Mouse (Mus musculus): Measurements from ENCODE around the gene Myom1. TPM values are rescaled to one million over a fixed set of nuclear protein-coding genes. Genes with fewer than 3 reads are reported as not detected.
"Not testable (repeated sequence)": the region's sequence is repeated elsewhere in the genome, so short reads cannot be mapped to it uniquely, and the experiment has no call there.

The Myom1 gene
- polyA plus RNA-seq (2015; fragmentation: Nextera tagmentation; extraction: Ambion mirVana): 1.2 and 1.3 TPM in 2 replicates

GRCm38 (mm10) chr17:71002081-71002743 is at the start of gene Myom1:
Myom1 (plus strand) TSS chr17:71002633.
- peak within 1 kb of the TSS; percentile 80 for H3K9ac ChIP-seq (replicated peaks)
- peak within 1 kb of the TSS; percentile 96 for H3K27ac ChIP-seq
- H3K4me2 ChIP-seq (replicated peaks): peak within 1 kb of the TSS; percentile 87
- no peaks in the 10 kb centered on the region for H3K27me3 ChIP-seq
- peak; percentile 96 for ATAC-seq
- no peaks in the 10 kb centered on the region for H3K36me3 ChIP-seq
- H3K9me3 ChIP-seq: no peaks in the 10 kb centered on the region
- under 1% methylated on average over 65 of the region's 65 CpGs for WGBS
- H3K4me3 ChIP-seq (replicated peaks): peak within 1 kb of the TSS; percentile 89
- H3K4me1 ChIP-seq (replicated peaks): peaks cover 19% of the 10 kb centered on the region

DNA sequence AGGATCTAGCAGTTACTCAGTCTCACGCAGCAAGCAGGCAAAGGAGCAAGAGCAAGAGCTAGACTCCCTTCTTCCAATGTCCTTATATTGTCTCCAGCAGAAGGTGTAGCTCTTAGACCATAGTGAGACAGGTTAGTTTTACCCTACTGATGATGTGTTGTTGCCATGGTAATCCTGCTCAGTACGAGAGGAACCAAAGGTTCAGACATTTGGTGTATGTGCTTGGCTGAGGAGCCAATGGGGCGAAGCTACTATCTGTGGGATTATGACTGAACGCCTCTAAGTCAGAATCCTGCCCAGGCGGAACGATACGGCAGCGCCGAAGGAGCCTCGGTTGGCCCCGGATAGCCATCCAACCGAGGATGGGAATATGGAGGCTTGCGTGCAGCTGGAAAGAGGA is 38.9 kb upstream of the Myom1 start:
- H3K4me1 ChIP-seq (replicated peaks); H3K27me3 ChIP-seq; H3K27ac ChIP-seq; H3K4me2 ChIP-seq (replicated peaks); H3K36me3 ChIP-seq; H3K9me3 ChIP-seq; H3K9ac ChIP-seq (replicated peaks); H3K4me3 ChIP-seq (replicated peaks): not testable (repeated sequence)
- ATAC-seq: peak; percentile 100
- WGBS: 69% methylated on average over 13 of the region's 13 CpGs

DNA sequence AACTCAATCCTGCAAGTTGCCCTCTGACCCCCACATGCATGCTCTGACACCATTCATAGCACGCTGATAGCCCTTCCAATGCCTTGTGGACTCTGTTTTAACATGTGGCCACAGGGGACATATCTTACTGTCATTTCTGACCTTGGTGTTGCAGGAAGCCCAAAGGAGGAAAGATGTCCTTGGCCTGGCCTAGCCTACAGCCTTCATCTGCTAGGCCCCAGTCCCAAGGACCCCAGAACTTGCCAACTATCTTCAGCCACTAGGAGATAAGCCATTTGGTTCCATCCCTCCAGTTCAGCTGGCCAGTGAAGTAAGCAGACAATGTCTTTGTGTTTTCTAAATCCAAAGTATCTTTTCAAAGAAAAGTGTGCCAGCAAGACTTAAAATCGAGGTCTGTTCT is 37.2 kb upstream of the Myom1 start:
- Histone ChIP-seq H3K4me2 (replicated peaks) (no peak overlapping the region), H3K36me3 (no peaks in the 10 kb centered on the region), H3K27ac (no peak overlapping the region), H3K4me3 (replicated peaks) (no peak overlapping the region), H3K4me1 (replicated peaks) (peaks cover 6% of the 10 kb centered on the region; the same call in 1 of the 2 replicates), H3K27me3 (peaks cover 4% of the 10 kb centered on the region), H3K9me3 (no peaks in the 10 kb centered on the region), H3K9ac (replicated peaks) (no peak overlapping the region)
- whole genome bisulfite sequencing: 76% methylated on average over 2 of the region's 2 CpGs
- no peak for ATAC-seq

DNA sequence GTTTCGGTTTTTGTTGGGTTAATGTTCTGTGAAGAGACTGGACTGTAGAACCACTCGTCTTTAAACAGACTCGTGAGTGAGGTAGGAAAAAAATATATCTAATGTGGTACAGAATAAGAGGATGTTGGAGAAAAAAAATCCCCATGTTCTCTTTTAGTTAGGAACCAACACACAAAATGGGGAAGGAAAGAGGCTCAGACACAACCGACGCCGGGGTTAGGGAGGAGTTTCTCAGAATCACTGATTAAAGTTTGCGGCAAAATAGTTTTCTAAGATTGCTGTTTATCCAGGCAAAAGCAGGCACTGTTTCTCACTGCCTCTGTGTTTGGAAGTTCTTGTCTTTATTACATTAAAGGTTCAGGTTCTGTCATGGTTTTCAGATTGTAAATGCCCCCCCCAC is 36.3 kb upstream of the Myom1 start:
- Histone ChIP-seq H3K9me3 (no peaks in the 10 kb centered on the region), H3K27me3 (peaks cover 4% of the 10 kb centered on the region)
- 94% methylated on average over 7 of the region's 7 CpGs for WGBS

DNA sequence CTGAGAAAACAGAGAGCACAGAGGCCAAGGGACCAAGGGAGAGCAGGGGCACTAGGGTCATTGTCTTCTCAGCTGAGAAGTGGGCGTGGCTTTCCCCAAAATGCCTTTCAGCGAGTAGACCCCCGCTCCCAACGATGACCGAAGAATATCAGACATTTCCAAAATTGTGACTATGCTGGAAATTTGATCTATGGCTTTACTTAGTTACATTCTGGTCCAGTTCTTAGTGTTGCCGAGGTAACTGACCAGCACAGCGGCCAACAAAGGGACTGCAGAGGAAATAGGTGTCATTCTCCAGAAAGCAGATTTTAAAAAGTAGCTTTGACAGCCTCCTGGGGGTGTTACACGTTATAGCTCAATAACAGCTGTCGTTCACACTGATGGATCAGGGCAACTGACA is 35.2 kb upstream of the Myom1 start:
- 14% methylated on average over 9 of the region's 9 CpGs for WGBS
- H3K27ac ChIP-seq: no peak overlapping the region
- H3K4me1 ChIP-seq (replicated peaks): peaks cover 6% of the 10 kb centered on the region; the same call in 1 of the 2 replicates
- no peaks in the 10 kb centered on the region for H3K36me3 ChIP-seq
- no peak overlapping the region for H3K4me3 ChIP-seq (replicated peaks)
- peaks cover 4% of the 10 kb centered on the region for H3K27me3 ChIP-seq
- no peak for ATAC-seq
- H3K4me2 ChIP-seq (replicated peaks): no peak overlapping the region
- H3K9me3 ChIP-seq: no peaks in the 10 kb centered on the region
- no peak overlapping the region for H3K9ac ChIP-seq (replicated peaks)

More for the DNA sequence above, 36.3 kb upstream of the Myom1 start:
- Histone ChIP-seq H3K27ac (no peak overlapping the region), H3K36me3 (no peaks in the 10 kb centered on the region), H3K4me2 (replicated peaks) (no peak overlapping the region), H3K9ac (replicated peaks) (no peak overlapping the region), H3K4me1 (replicated peaks) (peaks cover 6% of the 10 kb centered on the region; the same call in 1 of the 2 replicates), H3K4me3 (replicated peaks) (no peak overlapping the region)
- ATAC-seq: no peak

- no peak overlapping the region for H3K4me3 ChIP-seq (replicated peaks)
- no peak overlapping the region for H3K4me2 ChIP-seq (replicated peaks)
- H3K27ac ChIP-seq: no peak overlapping the region
- 49% methylated on average over 12 of the region's 12 CpGs for WGBS
- H3K36me3 ChIP-seq: no peaks in the 10 kb centered on the region
- no peak for ATAC-seq
- H3K4me1 ChIP-seq (replicated peaks): peaks cover 6% of the 10 kb centered on the region; the same call in 1 of the 2 replicates
- no peak overlapping the region for H3K9ac ChIP-seq (replicated peaks)
- peaks cover 4% of the 10 kb centered on the region for H3K27me3 ChIP-seq
- H3K9me3 ChIP-seq: no peaks in the 10 kb centered on the region
Observed at GRCm38 (mm10) chr17:70967646-70968045, 34.8 kb upstream of the Myom1 start.

DNA sequence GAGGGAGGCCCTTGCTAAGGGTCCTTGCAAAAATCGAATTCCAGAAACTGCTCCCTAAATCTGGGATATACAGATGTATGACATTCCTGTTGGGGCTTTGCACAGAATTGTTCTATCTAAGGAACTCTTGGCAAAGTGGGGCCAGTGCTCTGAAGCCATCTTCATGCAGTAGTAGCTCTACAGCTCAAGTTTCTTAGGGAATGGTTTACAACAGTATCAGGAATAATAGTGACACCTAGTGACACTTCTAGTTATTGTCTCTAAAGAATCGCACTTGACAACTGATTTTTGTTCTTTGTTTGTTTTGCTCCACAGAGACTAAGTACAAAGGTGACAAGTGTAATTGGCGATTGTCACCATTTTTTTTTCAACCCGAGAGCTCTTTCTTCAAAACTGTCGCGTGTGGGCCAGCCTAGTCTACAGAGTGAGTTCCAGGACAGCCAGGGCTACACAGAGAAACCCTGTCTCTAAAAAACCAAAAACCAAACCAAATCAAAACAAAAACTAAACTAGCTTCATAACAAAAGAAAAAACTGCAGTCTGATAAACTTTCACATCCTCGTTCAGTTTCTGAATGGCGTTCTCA is 33.7 kb upstream of the Myom1 start:
- H3K4me2 ChIP-seq (replicated peaks): no peak overlapping the region
- no peak overlapping the region for H3K27ac ChIP-seq
- ATAC-seq: peak; percentile 56; the same call in 1 of the 2 replicates
- peaks cover 6% of the 10 kb centered on the region; the same call in 1 of the 2 replicates for H3K4me1 ChIP-seq (replicated peaks)
- no peaks in the 10 kb centered on the region for H3K9me3 ChIP-seq
- H3K4me3 ChIP-seq (replicated peaks): no peak overlapping the region
- H3K36me3 ChIP-seq: peaks cover 8% of the 10 kb centered on the region
- 34% methylated on average over 8 of the region's 8 CpGs for WGBS
- no peak overlapping the region for H3K9ac ChIP-seq (replicated peaks)
- H3K27me3 ChIP-seq: peaks cover 4% of the 10 kb centered on the region

- no peaks in the 10 kb centered on the region for H3K9me3 ChIP-seq
- H3K4me3 ChIP-seq (replicated peaks): no peak overlapping the region
- H3K27me3 ChIP-seq: peaks cover 4% of the 10 kb centered on the region
- peaks cover 31% of the 10 kb centered on the region for H3K36me3 ChIP-seq
- 62% methylated on average over 11 of the region's 11 CpGs for WGBS
- H3K9ac ChIP-seq (replicated peaks): no peak overlapping the region
- no peak for ATAC-seq
- no peak overlapping the region for H3K4me2 ChIP-seq (replicated peaks)
- H3K27ac ChIP-seq: no peak overlapping the region
- peaks cover 6% of the 10 kb centered on the region; the same call in 1 of the 2 replicates for H3K4me1 ChIP-seq (replicated peaks)
Observed at GRCm38 (mm10) chr17:70971206-70971605, 31.2 kb upstream of the Myom1 start.

GRCm38 (mm10) chr17:70973398-70973797 is 29.0 kb upstream of the Myom1 start:
- Histone ChIP-seq H3K4me3 (replicated peaks) (no peak overlapping the region), H3K27ac (no peak overlapping the region), H3K4me2 (replicated peaks) (no peak overlapping the region), H3K36me3 (peaks cover 42% of the 10 kb centered on the region), H3K27me3 (peaks cover 4% of the 10 kb centered on the region), H3K9me3 (no peaks in the 10 kb centered on the region), H3K4me1 (replicated peaks) (no peaks in the 10 kb centered on the region; the same call in 1 of the 2 replicates), H3K9ac (replicated peaks) (no peak overlapping the region)
- ATAC-seq: no peak
- WGBS: 92% methylated on average over 9 of the region's 9 CpGs

- WGBS: 94% methylated on average over 14 of the region's 14 CpGs
- not testable (repeated sequence) for ATAC-seq; H3K9me3 ChIP-seq; H3K9ac ChIP-seq (replicated peaks); H3K27me3 ChIP-seq; H3K4me2 ChIP-seq (replicated peaks); H3K4me3 ChIP-seq (replicated peaks); H3K27ac ChIP-seq; H3K4me1 ChIP-seq (replicated peaks)
- peaks cover 42% of the 10 kb centered on the region for H3K36me3 ChIP-seq
Observed at GRCm38 (mm10) chr17:70974065-70974464, 28.4 kb upstream of the Myom1 start.

GRCm38 (mm10) chr17:70977799-70978198 is 24.6 kb upstream of the Myom1 start:
- Histone ChIP-seq H3K36me3 (peaks cover 73% of the 10 kb centered on the region), H3K27me3 (no peaks in the 10 kb centered on the region), H3K4me3 (replicated peaks) (no peak overlapping the region), H3K4me1 (replicated peaks) (no peaks in the 10 kb centered on the region), H3K27ac (no peak overlapping the region), H3K9ac (replicated peaks) (no peak overlapping the region), H3K4me2 (replicated peaks) (no peak overlapping the region), H3K9me3 (no peaks in the 10 kb centered on the region)
- ATAC-seq: no peak
- WGBS: 93% methylated on average over 6 of the region's 6 CpGs

GRCm38 (mm10) chr17:70979345-70980223 is 22.8 kb upstream of the Myom1 start:
- no peaks in the 10 kb centered on the region for H3K27me3 ChIP-seq
- H3K9me3 ChIP-seq: no peaks in the 10 kb centered on the region
- H3K9ac ChIP-seq (replicated peaks): no peak overlapping the region
- peaks cover 59% of the 10 kb centered on the region for H3K36me3 ChIP-seq
- H3K4me2 ChIP-seq (replicated peaks): no peak overlapping the region
- no peak overlapping the region for H3K4me3 ChIP-seq (replicated peaks)
- WGBS: 93% methylated on average over 20 of the region's 20 CpGs
- H3K27ac ChIP-seq: no peak overlapping the region
- no peaks in the 10 kb centered on the region for H3K4me1 ChIP-seq (replicated peaks)
- 0 out of 2 replicates have a peak, but pooled peaks have one; percentile 35 for ATAC-seq
